Mouse (Mus musculus) G1E-ER4 (cell line): ENCODE data around the gene Afdn. TPM values are rescaled to one million over a fixed set of nuclear protein-coding genes. Genes with fewer than 3 reads are reported as not detected.

Source experiments
- GATA1 ChIP-seq: IDR thresholded peaks from one replicate; pipeline ENCODE4 v1.8.0; 2012; ENCODE audit warnings: low read length, inconsistent platforms
- polyA plus RNA-seq: library from polyadenylated mRNA; stranded (reverse); fragments of >175 nt; gene quantifications from 2 replicates; pipeline ENCODE4 v1.2.3, GENCODE M21; 2012

Afdn gene
- polyA plus RNA-seq, 1 experiment, result 0.08 TPM

DNA sequence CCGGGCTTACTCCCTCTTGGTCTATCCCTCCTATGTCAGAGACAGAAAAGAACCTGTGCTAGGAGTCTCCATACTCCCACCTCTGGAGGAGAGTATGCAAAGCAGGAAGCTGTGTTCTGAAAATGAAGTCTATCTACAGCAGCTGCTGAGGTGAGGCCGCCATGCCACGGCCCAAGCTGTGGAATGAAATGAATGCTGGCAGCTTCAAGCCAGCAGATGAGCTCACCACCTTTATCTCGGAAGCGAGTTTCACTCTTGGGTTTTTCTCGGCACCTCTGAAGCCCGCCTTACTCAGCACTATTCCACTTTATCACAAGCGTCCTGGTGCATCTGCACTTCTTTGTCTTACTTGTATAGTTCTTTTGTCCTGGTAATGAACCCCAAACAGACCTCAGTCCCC, 27.7 kb upstream of the Afdn start:
- no peak for TF ChIP-seq GATA1

DNA sequence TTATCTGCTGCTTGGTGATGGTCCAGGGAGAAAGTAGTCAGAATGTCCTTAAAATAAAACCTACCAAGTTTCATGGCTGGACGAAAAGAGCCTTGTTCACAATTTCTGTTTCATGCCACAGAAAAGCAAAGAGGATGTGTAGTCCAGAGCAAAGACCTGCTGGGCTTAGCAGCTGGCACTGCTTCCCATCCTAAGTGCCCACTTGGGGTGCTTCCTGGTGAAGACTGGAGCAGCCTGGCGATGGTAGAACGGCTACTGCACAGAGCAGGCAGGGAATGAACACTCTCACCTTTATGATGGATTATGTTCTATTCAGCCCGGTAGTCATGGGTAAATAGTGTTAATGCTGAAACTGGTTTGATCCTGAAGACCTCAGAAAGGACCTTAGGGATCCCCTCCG, 26.4 kb upstream of the Afdn start:
- TF ChIP-seq GATA1, result no peak

- no peak for TF ChIP-seq GATA1
Observed at GRCm38 (mm10) chr17:13735057-13735456, 25.3 kb upstream of the Afdn start.

GRCm38 (mm10) chr17:13735803-13736282, 24.5 kb upstream of the Afdn start:
- TF ChIP-seq GATA1, result no peak

DNA sequence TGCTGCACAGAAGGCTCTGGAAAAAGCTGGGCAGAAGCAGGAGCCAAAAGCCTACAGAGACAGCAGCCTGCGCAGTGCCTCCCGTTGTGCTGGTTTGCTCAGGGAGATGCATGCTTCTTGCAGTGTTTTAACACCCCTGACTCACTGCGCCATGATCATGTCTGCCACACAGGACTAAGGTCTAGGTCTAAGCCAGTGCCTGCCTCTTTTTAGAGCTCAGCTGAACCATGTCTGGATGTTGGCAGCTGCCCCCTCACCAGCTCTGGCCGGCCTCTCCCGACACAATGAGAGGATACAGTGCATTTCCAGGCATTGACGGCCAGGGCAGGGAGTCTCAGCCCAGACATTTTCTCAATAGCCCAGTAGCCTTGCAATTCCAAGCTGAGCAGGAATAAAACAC, 23.0 kb upstream of the Afdn start:
- TF ChIP-seq GATA1, result no peak

DNA sequence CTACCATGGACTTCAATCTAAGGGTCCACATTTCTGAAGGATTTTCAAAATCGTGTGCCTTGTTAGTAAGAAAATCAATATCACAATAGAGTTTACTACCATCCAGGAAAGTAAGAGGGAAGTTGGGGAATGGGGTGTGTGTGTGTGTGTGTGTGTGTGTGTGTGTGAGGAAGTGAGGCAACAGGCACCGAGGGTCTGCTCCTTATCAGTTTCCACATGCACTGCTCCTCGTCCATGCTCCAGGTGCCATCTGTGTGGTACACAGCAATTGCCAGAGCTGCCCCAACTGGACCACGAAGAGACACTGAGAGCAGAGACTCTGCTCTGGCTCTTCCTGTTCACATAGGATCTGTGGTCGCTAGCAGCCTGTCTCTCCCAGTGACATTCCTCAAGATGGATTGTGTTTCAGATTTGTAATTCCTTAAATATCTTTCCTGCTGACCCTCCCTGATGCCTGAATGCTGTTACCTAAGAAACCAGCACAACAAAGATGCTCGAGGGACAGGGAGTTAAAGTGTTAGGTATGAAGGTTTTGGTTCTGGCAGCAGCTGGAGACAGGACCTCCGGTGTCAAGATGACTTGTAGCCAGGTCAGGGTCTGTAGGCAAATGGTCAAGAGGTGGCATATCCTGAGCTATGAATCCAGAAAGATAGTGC, 22.1 kb upstream of the Afdn start:
- no peak for TF ChIP-seq GATA1

DNA sequence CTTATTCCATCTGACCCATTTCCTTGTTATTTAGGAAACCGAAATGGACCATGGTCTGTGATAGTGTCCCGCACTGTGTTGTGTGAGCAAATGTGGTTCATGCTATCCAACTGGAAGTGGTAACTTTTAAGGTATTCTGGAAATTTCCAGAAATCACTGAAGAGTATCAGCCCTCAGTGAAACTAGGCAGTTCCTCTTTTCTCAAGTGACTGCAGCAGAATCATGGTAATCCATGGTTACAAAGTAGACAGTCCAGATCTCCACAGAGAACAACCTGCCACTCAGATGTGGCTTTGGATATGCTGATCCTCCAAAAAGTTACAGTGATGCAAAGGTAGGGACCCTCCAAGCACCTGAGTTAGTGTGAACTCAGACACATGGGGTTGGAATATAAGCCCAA, 21.4 kb upstream of the Afdn start:
- no peak for TF ChIP-seq GATA1

- no peak for TF ChIP-seq GATA1
Observed at GRCm38 (mm10) chr17:13739981-13740380, 20.4 kb upstream of the Afdn start.

DNA sequence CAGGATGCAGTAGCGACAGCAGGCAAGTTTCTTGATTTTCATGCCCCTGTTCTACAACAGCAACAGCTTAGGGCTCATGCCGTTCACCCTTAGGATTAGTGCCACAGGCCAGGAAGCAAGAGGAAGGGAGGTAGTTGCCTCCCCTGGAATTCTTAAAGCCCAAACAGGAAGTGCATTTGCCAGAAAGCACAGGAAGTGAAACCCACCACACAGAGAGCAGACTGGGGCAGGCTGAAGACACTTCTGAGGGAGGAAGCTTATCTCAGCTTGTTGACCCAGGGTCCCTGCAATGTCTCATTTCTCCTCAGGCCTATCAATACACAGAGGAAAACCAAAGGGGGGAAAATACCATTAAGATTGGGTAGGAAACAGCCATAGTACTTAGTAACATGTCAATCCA, 19.5 kb upstream of the Afdn start:
- no peak for TF ChIP-seq GATA1

- TF ChIP-seq GATA1, result no peak
Observed at GRCm38 (mm10) chr17:13741611-13742010, 18.7 kb upstream of the Afdn start.

GRCm38 (mm10) chr17:13742334-13742733, 18.0 kb upstream of the Afdn start:
- no peak for TF ChIP-seq GATA1

GRCm38 (mm10) chr17:13742941-13743708, 17.2 kb upstream of the Afdn start:
- no peak for TF ChIP-seq GATA1

DNA sequence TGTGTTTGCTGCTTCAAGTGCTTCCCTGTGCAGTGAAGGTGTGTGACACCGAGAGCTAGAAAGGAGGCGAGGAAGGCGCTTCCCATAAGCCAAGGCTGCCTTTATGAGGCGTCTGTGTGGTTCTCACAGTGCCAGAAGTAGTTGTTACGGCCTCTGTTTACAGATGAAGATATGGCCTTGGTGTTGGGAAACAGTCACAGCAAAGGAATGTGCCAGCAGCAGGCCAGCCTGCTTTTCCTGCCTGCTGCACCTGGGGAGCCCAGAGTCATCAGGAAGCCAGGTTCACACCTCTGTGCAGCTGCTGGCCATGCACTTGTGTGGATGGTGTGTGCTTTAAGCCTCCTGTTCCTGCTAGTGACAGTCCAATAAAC, 16.6 kb upstream of the Afdn start:
- no peak for TF ChIP-seq GATA1

- no peak for TF ChIP-seq GATA1
Observed at GRCm38 (mm10) chr17:13744219-13744618, 16.1 kb upstream of the Afdn start.

GRCm38 (mm10) chr17:13744824-13745223, 15.5 kb upstream of the Afdn start:
- TF ChIP-seq GATA1, result no peak

- TF ChIP-seq GATA1, result no peak
Observed at GRCm38 (mm10) chr17:13745373-13745772, 15.0 kb upstream of the Afdn start.

GRCm38 (mm10) chr17:13746330-13746729, 14.0 kb upstream of the Afdn start:
- TF ChIP-seq GATA1, result no peak
